Mouse (Mus musculus) limb, embryonic 11.5 days (tissue): ENCODE measurements around the gene Gm12800. TPM values are rescaled to one million over a fixed set of nuclear protein-coding genes. Genes with fewer than 3 reads are reported as not detected.
A peak's percentile ranks its signal among the peaks of the same experiment; 100 is the strongest.
"Not testable (repeated sequence)": the region's sequence is repeated elsewhere in the genome, so short reads cannot be mapped to it uniquely, and the experiment has no call there.

Experiments used
- ATAC-seq: fragments of 200-750 bp; cut with Nextera tagmentation; 2 replicates; pipeline ENCODE4 v1.8.0; 2017; ENCODE audit warnings: low read depth; ENCODE audit not compliant: insufficient number of reproducible peaks, low FRiP score, low TSS enrichment
- DNase-seq: peaks from one replicate; pipeline ENCODE4 v3.0.0-alpha.2; 2015; ENCODE audit warnings: low spot score
- H3K27ac ChIP-seq: fragments of 300-500 bp; sonication (generic); replicated peaks from 2 replicates; pipeline ENCODE4 v1.5.1; 2014; ENCODE audit warnings: low read depth, mild to moderate bottlenecking, low read length
- H3K27me3 ChIP-seq: fragments of 300-500 bp; sonication (generic); 2 replicates; pipeline ENCODE4 v1.6.1; 2014; ENCODE audit warnings: mild to moderate bottlenecking, low read length, mixed read lengths; ENCODE audit not compliant: control insufficient read depth, insufficient read depth
- H3K36me3 ChIP-seq: fragments of 300-500 bp; sonication (generic); 2 replicates; pipeline ENCODE4 v1.6.1; 2014; ENCODE audit warnings: mild to moderate bottlenecking, low read length, moderate library complexity, mixed read lengths; ENCODE audit not compliant: control insufficient read depth, insufficient read depth
- H3K4me1 ChIP-seq: fragments of 300-500 bp; sonication (generic); 2 replicates; pipeline ENCODE4 v1.6.1; 2014; ENCODE audit warnings: low read length, mixed read lengths; ENCODE audit not compliant: control insufficient read depth, insufficient read depth
- H3K4me2 ChIP-seq: fragments of 300-500 bp; sonication (generic); 2 replicates; pipeline ENCODE4 v1.6.1; 2014; ENCODE audit warnings: low read depth, mild to moderate bottlenecking, moderate library complexity; ENCODE audit not compliant: severe bottlenecking
- H3K4me3 ChIP-seq: fragments of 300-500 bp; sonication (generic); 2 replicates; pipeline ENCODE4 v1.5.1; 2014; ENCODE audit warnings: low read depth, low read length
- H3K9ac ChIP-seq: fragments of 300-500 bp; sonication (generic); 2 replicates; pipeline ENCODE4 v1.6.1; 2014; ENCODE audit warnings: mild to moderate bottlenecking, low read length
- H3K9me3 ChIP-seq: fragments of 300-500 bp; sonication (generic); 2 replicates; pipeline ENCODE4 v1.6.1; 2016; ENCODE audit warnings: low read length; ENCODE audit not compliant: control insufficient read depth
- WGBS: fragments of 180-500 bp; shearing (Covaris S2); extraction: QIAGEN DNeasy Blood & Tissue Kit; methylation state at CpG from one replicate; pipeline ENCODE4 v1.1.7; 2014; 5-methylcytosine and 5-hydroxymethylcytosine counted together
- polyA plus RNA-seq: library from polyadenylated mRNA; unstranded; fragments of >200 nt; fragmentation: Nextera tagmentation; extraction: Ambion mirVana; gene quantifications from 2 replicates; pipeline ENCODE4 v1.2.1, GENCODE M21; 2014

Gene Gm12800
- polyA plus RNA-seq = not detected in 2 replicates

- H3K4me3 ChIP-seq, H3K36me3 ChIP-seq, ATAC-seq, H3K27me3 ChIP-seq, H3K9me3 ChIP-seq, H3K9ac ChIP-seq, H3K4me1 ChIP-seq, DNase-seq, H3K4me2 ChIP-seq, H3K27ac ChIP-seq: not testable (repeated sequence)
- WGBS = 96% methylated on average over 1 of the region's 2 CpGs
Measured at GRCm38 (mm10) chr4:101908821-101909220, at the start of gene Gm12800. Gene Gm12800, plus strand, starts transcription at chr4:101909121.

GRCm38 (mm10) chr4:101860873-101861272 is 48.0 kb upstream of the Gm12800 start:
- Histone ChIP-seq H3K4me3 (no peak overlapping the region), H3K4me1 (no peaks in the 10 kb centered on the region), H3K4me2 (no peak overlapping the region), H3K9me3 (no peaks in the 10 kb centered on the region), H3K9ac (no peak overlapping the region), H3K36me3 (no peaks in the 10 kb centered on the region), H3K27ac (no peak overlapping the region), H3K27me3 (no peaks in the 10 kb centered on the region)
- DNase-seq = peak; percentile 23
- ATAC-seq = peak; percentile 77; the same call in 1 of the 2 replicates
- WGBS = 45% methylated on average over 6 of the region's 6 CpGs

GRCm38 (mm10) chr4:101862289-101862688 is 46.6 kb upstream of the Gm12800 start:
- Histone ChIP-seq H3K36me3 (no peaks in the 10 kb centered on the region), H3K4me2 (no peak overlapping the region), H3K4me1 (no peaks in the 10 kb centered on the region), H3K27ac (no peak overlapping the region), H3K27me3 (no peaks in the 10 kb centered on the region), H3K4me3 (no peak overlapping the region), H3K9me3 (no peaks in the 10 kb centered on the region), H3K9ac (no peak overlapping the region)
- no peak for ATAC-seq
- WGBS = 89% methylated on average over 6 of the region's 6 CpGs
- DNase-seq = no peak

- not testable (repeated sequence) for H3K9me3 ChIP-seq, H3K4me3 ChIP-seq, H3K27ac ChIP-seq, H3K4me2 ChIP-seq, H3K36me3 ChIP-seq, ATAC-seq, H3K4me1 ChIP-seq, DNase-seq, H3K27me3 ChIP-seq, H3K9ac ChIP-seq
- 84% methylated on average over 2 of the region's 2 CpGs for WGBS
Measured at GRCm38 (mm10) chr4:101872031-101872430, 36.9 kb upstream of the Gm12800 start.

- H3K36me3 ChIP-seq, H3K4me3 ChIP-seq, H3K27ac ChIP-seq, DNase-seq, H3K4me2 ChIP-seq, ATAC-seq, H3K4me1 ChIP-seq, H3K9ac ChIP-seq, H3K9me3 ChIP-seq, H3K27me3 ChIP-seq: not testable (repeated sequence)
- WGBS = 93% methylated on average over 14 of the region's 15 CpGs
Measured at GRCm38 (mm10) chr4:101875687-101876086, 33.2 kb upstream of the Gm12800 start.

GRCm38 (mm10) chr4:101883641-101884040 is 25.3 kb upstream of the Gm12800 start:
- ATAC-seq (no peak), DNase-seq (no peak)
- Histone ChIP-seq H3K4me1 (no peaks in the 10 kb centered on the region), H3K36me3 (no peaks in the 10 kb centered on the region), H3K27me3 (no peaks in the 10 kb centered on the region), H3K4me2 (no peak overlapping the region), H3K9me3 (no peaks in the 10 kb centered on the region), H3K9ac (no peak overlapping the region), H3K27ac (no peak overlapping the region), H3K4me3 (no peak overlapping the region)
- WGBS = 36% methylated on average over 3 of the region's 3 CpGs

GRCm38 (mm10) chr4:101889377-101889776 is 19.5 kb upstream of the Gm12800 start:
- H3K9ac ChIP-seq = no peak overlapping the region
- no peak for ATAC-seq
- H3K4me2 ChIP-seq = no peak overlapping the region
- H3K36me3 ChIP-seq = no peaks in the 10 kb centered on the region
- H3K4me1 ChIP-seq = no peaks in the 10 kb centered on the region
- no peaks in the 10 kb centered on the region for H3K27me3 ChIP-seq
- no peaks in the 10 kb centered on the region for H3K9me3 ChIP-seq
- DNase-seq = no peak
- no peak overlapping the region for H3K27ac ChIP-seq
- no peak overlapping the region for H3K4me3 ChIP-seq

GRCm38 (mm10) chr4:101893656-101894420 is 15.1 kb upstream of the Gm12800 start, which contains the start of gene C130073F10Rik:
Gene C130073F10Rik, minus strand, starts transcription at chr4:101893789.
- no peak within 1 kb of the TSS for H3K27ac ChIP-seq
- no peaks in the 10 kb centered on the region for H3K27me3 ChIP-seq
- H3K9me3 ChIP-seq = no peaks in the 10 kb centered on the region
- no peak within 1 kb of the TSS for H3K9ac ChIP-seq
- WGBS = 86% methylated on average over 7 of the region's 7 CpGs
- H3K4me1 ChIP-seq = no peaks in the 10 kb centered on the region
- no peak within 1 kb of the TSS for H3K4me3 ChIP-seq
- no peak within 1 kb of the TSS for H3K4me2 ChIP-seq
- DNase-seq (no peak), ATAC-seq (no peak)
- no peaks in the 10 kb centered on the region for H3K36me3 ChIP-seq

GRCm38 (mm10) chr4:101940107-101940506 is 31.2 kb downstream of the Gm12800 start, which contains the start of gene Gm12794:
Gene Gm12794, plus strand, starts transcription at chr4:101940407.
- H3K4me2 ChIP-seq, DNase-seq, H3K27me3 ChIP-seq, H3K9me3 ChIP-seq, ATAC-seq, H3K36me3 ChIP-seq, H3K4me1 ChIP-seq, H3K4me3 ChIP-seq, H3K27ac ChIP-seq, H3K9ac ChIP-seq: not testable (repeated sequence)
- WGBS = 90% methylated on average over 2 of the region's 2 CpGs
